Mouse (Mus musculus): ENCODE results near the gene Btbd35f8. TPM values are rescaled to one million over a fixed set of nuclear protein-coding genes. Genes with fewer than 3 reads are reported as not detected.
"Not testable (repeated sequence)": the region's sequence is repeated elsewhere in the genome, so short reads cannot be mapped to it uniquely, and the experiment has no call there.

Btbd35f8 gene
- not detected for total RNA-seq (2022)

- not testable (repeated sequence) for DNase-seq (ENCODE audit: low spot score)
Measured at GRCm38 (mm10) chrX:34450224-34450623, at the start of gene Btbd35f8. Gene Btbd35f8 (plus strand): TSS chrX:34450524.

Other genes with a start within 250 kb of the Btbd35f8 start
- not detected for gene Spin2g, start 211.8 kb upstream of the Btbd35f8 start, total RNA-seq (2022)

Measured in heart, adult 8-10 months (tissue).